In genomic region chr1:91435606-91436130, GRCm38 (mm10) we compare ENCODE assay signal across 10 mouse cellular contexts. TPM values are rescaled to one million over a fixed set of nuclear protein-coding genes. Genes with fewer than 3 reads are reported as not detected.
A peak's percentile ranks its signal among the peaks of the same experiment; 100 is the strongest.
DNase-seq lines count a peak whose midpoint lies in the region; ATAC-seq and TF ChIP-seq lines count a peak whose summit lies in the region.
"Had no signal": no experiment of that assay in that cellular context is flagged by ENCODE, and none has a peak within 500 bp of the region (broad histone marks: within the 10 kb centered on the region; RNA-seq: fewer than 3 reads in every experiment).

No protein-coding gene starts in this region.

- H3K9ac ChIP-seq in forebrain, postnatal 0 days, result no peak overlapping the region
- no peak overlapping the region for H3K9ac ChIP-seq in forebrain, embryonic 13.5 days
- no peak overlapping the region for H3K9ac ChIP-seq in limb, embryonic 13.5 days
- H3K9ac ChIP-seq: hindbrain, embryonic 14.5 days had no signal

- peaks cover 58% of the 10 kb centered on the region for H3K36me3 ChIP-seq in forebrain, postnatal 0 days (ENCODE audit: insufficient read depth)
- peaks cover 32% of the 10 kb centered on the region for H3K36me3 ChIP-seq in forebrain, embryonic 13.5 days (ENCODE audit: poor library complexity, severe bottlenecking)
- peaks cover 20% of the 10 kb centered on the region for H3K36me3 ChIP-seq in limb, embryonic 13.5 days

- H3K27me3 ChIP-seq in forebrain, postnatal 0 days (ENCODE audit: insufficient read depth, low read length), result no peaks in the 10 kb centered on the region
- H3K27me3 ChIP-seq in forebrain, embryonic 13.5 days, result no peaks in the 10 kb centered on the region
- no peaks in the 10 kb centered on the region for H3K27me3 ChIP-seq in limb, embryonic 13.5 days

- no peak for ATAC-seq in forebrain, postnatal 0 days
- ATAC-seq in forebrain, embryonic 13.5 days, result no peak
- ATAC-seq in limb, embryonic 13.5 days (ENCODE audit: low FRiP score, low read depth), result no peak

- intact Hi-C loops in left cerebral cortex, adult 2 months (cut with DNase I), result no loop called here
- intact Hi-C loops in left cerebral cortex, postnatal 14 days (cut with DNase I), result no loop called here

- TF ChIP-seq CTCF in forebrain, postnatal 0 days (IDR thresholded peaks at IDR 0.05; ENCODE audit: low read depth), result no peak
- no peak for TF ChIP-seq CTCF in left cerebral cortex, adult 2 months (IDR thresholded peaks at IDR 0.05)

- H3K9me3 ChIP-seq in forebrain, postnatal 0 days (ENCODE audit: low read length), result no peaks in the 10 kb centered on the region
- no peaks in the 10 kb centered on the region for H3K9me3 ChIP-seq in forebrain, embryonic 13.5 days (replicated peaks)
- H3K9me3 ChIP-seq in limb, embryonic 13.5 days, result no peaks in the 10 kb centered on the region

- no peak overlapping the region for H3K4me3 ChIP-seq in forebrain, postnatal 0 days (ENCODE audit: low read depth, low read length)
- H3K4me3 ChIP-seq in forebrain, embryonic 13.5 days, result no peak overlapping the region
- no peak overlapping the region for H3K4me3 ChIP-seq in left cerebral cortex, adult 2 months
- H3K4me3 ChIP-seq in limb, embryonic 13.5 days, result no peak overlapping the region

- no peak for DNase-seq in forebrain, postnatal 0 days
- no peak for DNase-seq in left cerebral cortex, adult 2 months (ENCODE audit: extremely low spot score in 1 of 2, low spot score in 2 of 2)
- no peak for DNase-seq in left cerebral cortex, postnatal 14 days (ENCODE audit: low spot score in 2 of 2)
- peak; percentile 29 to 60 for DNase-seq in cerebellum, postnatal 14 days
- no peak for DNase-seq in yolk sac, embryonic 10.5 days (ENCODE audit: low spot score)
- no peak for DNase-seq in embryo, embryonic 9.5 days (ENCODE audit: extremely low spot score)
- DNase-seq: thymus, adult 2 months had no signal

- H3K4me1 ChIP-seq in forebrain, postnatal 0 days (ENCODE audit: insufficient read depth), result no peaks in the 10 kb centered on the region
- peaks cover 13% of the 10 kb centered on the region for H3K4me1 ChIP-seq in forebrain, embryonic 13.5 days
- peaks cover 26% of the 10 kb centered on the region for H3K4me1 ChIP-seq in limb, embryonic 13.5 days

- no peak overlapping the region for H3K4me2 ChIP-seq in forebrain, postnatal 0 days (ENCODE audit: low read depth)
- H3K4me2 ChIP-seq in forebrain, embryonic 13.5 days, result no peak overlapping the region
- no peak overlapping the region for H3K4me2 ChIP-seq in limb, embryonic 13.5 days (replicated peaks)
- H3K4me2 ChIP-seq: hindbrain, embryonic 14.5 days had no signal

- peak overlapping the region; percentile 57 for H3K27ac ChIP-seq in forebrain, postnatal 0 days (ENCODE audit: low read depth, low read length)
- H3K27ac ChIP-seq in forebrain, embryonic 13.5 days, result no peak overlapping the region
- peak overlapping the region; percentile 83 for H3K27ac ChIP-seq in left cerebral cortex, adult 2 months
- H3K27ac ChIP-seq in limb, embryonic 13.5 days, result peak overlapping the region; percentile 77

- 80% methylated on average over 13 of the region's 13 CpGs for WGBS in forebrain, postnatal 0 days
- WGBS in forebrain, embryonic 13.5 days, result 87% methylated on average over 13 of the region's 13 CpGs
- WGBS in limb, embryonic 13.5 days, result 87% methylated on average over 13 of the region's 13 CpGs

RNA-seq across cellular contexts. Expression of gene Hes6, which starts 21.8 kb away (rescaled TPM):
- 133 and 154 TPM in 2 replicates for total RNA-seq in forebrain, postnatal 0 days (2014; rRNA removed)
- polyA plus RNA-seq in forebrain, postnatal 0 days (2015; fragmentation: Nextera tagmentation; extraction: Ambion mirVana), result 154 and 177 TPM in 2 replicates
- polyA plus RNA-seq in forebrain, embryonic 13.5 days (2015; fragmentation: Nextera tagmentation; extraction: Ambion mirVana), result 314 and 322 TPM in 2 replicates
- total RNA-seq in left cerebral cortex, adult 2 months (2021), result 10 to 100 TPM; 13.4 to 14.6 TPM
- 10 to 100 TPM; 16.5 to 21.0 TPM for total RNA-seq in left cerebral cortex, postnatal 14 days (2021)
- polyA plus RNA-seq in limb, embryonic 13.5 days (2015; fragmentation: Nextera tagmentation; extraction: Ambion mirVana), result 114 and 117 TPM in 2 replicates

RNA-seq across cellular contexts. Expression of gene Per2, which starts 23.5 kb away (rescaled TPM):
- 6.3 and 9.0 TPM in 2 replicates for total RNA-seq in forebrain, postnatal 0 days (2014; rRNA removed)
- 2.3 and 4.3 TPM in 2 replicates for polyA plus RNA-seq in forebrain, postnatal 0 days (2015; fragmentation: Nextera tagmentation; extraction: Ambion mirVana)
- polyA plus RNA-seq in forebrain, embryonic 13.5 days (2015; fragmentation: Nextera tagmentation; extraction: Ambion mirVana), result 2.6 and 3.8 TPM in 2 replicates
- total RNA-seq in left cerebral cortex, adult 2 months (2021), result 10 to 100 TPM; 24.8 to 54.6 TPM
- total RNA-seq in left cerebral cortex, postnatal 14 days (2021), result 10 to 100 TPM; 18.8 to 26.1 TPM
- 3.3 TPM in 2 replicates for polyA plus RNA-seq in limb, embryonic 13.5 days (2015; fragmentation: Nextera tagmentation; extraction: Ambion mirVana)

RNA-seq across cellular contexts. Expression of gene Ilkap, which starts 37.1 kb away (rescaled TPM):
- total RNA-seq in forebrain, postnatal 0 days (2014; rRNA removed), result 104 and 108 TPM in 2 replicates
- polyA plus RNA-seq in forebrain, postnatal 0 days (2015; fragmentation: Nextera tagmentation; extraction: Ambion mirVana), result 129 TPM in 2 replicates
- polyA plus RNA-seq in forebrain, embryonic 13.5 days (2015; fragmentation: Nextera tagmentation; extraction: Ambion mirVana), result 162 and 181 TPM in 2 replicates
- 10 to 100 TPM; 59.8 to 64.8 TPM for total RNA-seq in left cerebral cortex, adult 2 months (2021)
- 10 to 100 TPM; 49.9 to 56.0 TPM for total RNA-seq in left cerebral cortex, postnatal 14 days (2021)
- 163 and 172 TPM in 2 replicates for polyA plus RNA-seq in limb, embryonic 13.5 days (2015; fragmentation: Nextera tagmentation; extraction: Ambion mirVana)

RNA-seq across cellular contexts. Expression of gene Traf3ip1, which starts 58.8 kb away (rescaled TPM):
- total RNA-seq in forebrain, postnatal 0 days (2014; rRNA removed), result 10.1 and 15.8 TPM in 2 replicates
- 4.6 and 6.4 TPM in 2 replicates for polyA plus RNA-seq in forebrain, postnatal 0 days (2015; fragmentation: Nextera tagmentation; extraction: Ambion mirVana)
- polyA plus RNA-seq in forebrain, embryonic 13.5 days (2015; fragmentation: Nextera tagmentation; extraction: Ambion mirVana), result 9.9 and 11.2 TPM in 2 replicates
- total RNA-seq in left cerebral cortex, adult 2 months (2021), result 10 to 100 TPM; 15.8 to 16.5 TPM
- total RNA-seq in left cerebral cortex, postnatal 14 days (2021), result 10 to 100 TPM; 14.9 to 16.3 TPM
- 9.6 and 10.0 TPM in 2 replicates for polyA plus RNA-seq in limb, embryonic 13.5 days (2015; fragmentation: Nextera tagmentation; extraction: Ambion mirVana)

Comparison
In these comparisons a context has a peak if more than half of its experiments do, and no peak if none do; other contexts are left out.
1. DNase-seq: peak in cerebellum, postnatal 14 days (2 of 2); none in forebrain, postnatal 0 days (single experiment), left cerebral cortex, adult 2 months (0 of 2), left cerebral cortex, postnatal 14 days (0 of 2), yolk sac, embryonic 10.5 days (single experiment) and embryo, embryonic 9.5 days (single experiment).